Mouse (Mus musculus) midbrain, embryonic 16.5 days (tissue): Measurements from ENCODE around the gene H2-Eb2. TPM values are rescaled to one million over a fixed set of nuclear protein-coding genes. Genes with fewer than 3 reads are reported as not detected.

Experiments used
- ATAC-seq: fragments of 200-750 bp; cut with Nextera tagmentation; 2 replicates; pipeline ENCODE4 v1.8.0; 2017; ENCODE audit warnings: moderate TSS enrichment
- H3K27ac ChIP-seq: fragments of 300-500 bp; sonication (generic); 2 replicates; pipeline ENCODE4 v1.5.1; 2014; ENCODE audit warnings: mild to moderate bottlenecking, low read length, mixed read lengths
- H3K27me3 ChIP-seq: fragments of 300-500 bp; sonication (generic); 2 replicates; pipeline ENCODE4 v1.6.1; 2014; ENCODE audit warnings: low read depth, low read length, mixed read lengths; ENCODE audit not compliant: control insufficient read depth, insufficient read depth
- H3K36me3 ChIP-seq: fragments of 300-500 bp; sonication (generic); 2 replicates; pipeline ENCODE4 v1.6.1; 2014; ENCODE audit warnings: mild to moderate bottlenecking, low read length, moderate library complexity, mixed read lengths; ENCODE audit not compliant: control insufficient read depth, insufficient read depth
- H3K4me1 ChIP-seq: fragments of 300-500 bp; sonication (generic); 2 replicates; pipeline ENCODE4 v1.6.1; 2014; ENCODE audit warnings: mild to moderate bottlenecking, low read length, mixed read lengths; ENCODE audit not compliant: control insufficient read depth, insufficient read depth
- H3K4me2 ChIP-seq: fragments of 300-500 bp; sonication (generic); 2 replicates; pipeline ENCODE4 v1.6.1; 2014; ENCODE audit warnings: mild to moderate bottlenecking, low read length, mixed read lengths
- H3K4me3 ChIP-seq: fragments of 300-500 bp; sonication (generic); 2 replicates; pipeline ENCODE4 v1.5.1; 2014; ENCODE audit warnings: low read depth, mild to moderate bottlenecking, low read length, moderate library complexity, mixed read lengths
- H3K9ac ChIP-seq: fragments of 300-500 bp; sonication (generic); 2 replicates; pipeline ENCODE4 v1.6.1; 2014; ENCODE audit warnings: low read depth, low read length, mixed read lengths
- H3K9me3 ChIP-seq: fragments of 300-500 bp; sonication (generic); replicated peaks from 2 replicates; pipeline ENCODE4 v1.6.1; 2014; ENCODE audit warnings: mild to moderate bottlenecking, low read length, mixed read lengths; ENCODE audit not compliant: control insufficient read depth, poor library complexity, severe bottlenecking
- WGBS: fragments of 180-500 bp; shearing (Covaris S2); extraction: QIAGEN DNeasy Blood & Tissue Kit; methylation state at CpG from one replicate; pipeline ENCODE4 v1.1.7; 2014; 5-methylcytosine and 5-hydroxymethylcytosine counted together
- polyA plus RNA-seq: library from polyadenylated mRNA; unstranded; fragments of >200 nt; fragmentation: Nextera tagmentation; extraction: Ambion mirVana; gene quantifications from 2 replicates; pipeline ENCODE4 v1.2.1, GENCODE M21; 2015

Gene H2-Eb2
- polyA plus RNA-seq, 1 experiment from 2014 or later: 0.09 TPM

DNA sequence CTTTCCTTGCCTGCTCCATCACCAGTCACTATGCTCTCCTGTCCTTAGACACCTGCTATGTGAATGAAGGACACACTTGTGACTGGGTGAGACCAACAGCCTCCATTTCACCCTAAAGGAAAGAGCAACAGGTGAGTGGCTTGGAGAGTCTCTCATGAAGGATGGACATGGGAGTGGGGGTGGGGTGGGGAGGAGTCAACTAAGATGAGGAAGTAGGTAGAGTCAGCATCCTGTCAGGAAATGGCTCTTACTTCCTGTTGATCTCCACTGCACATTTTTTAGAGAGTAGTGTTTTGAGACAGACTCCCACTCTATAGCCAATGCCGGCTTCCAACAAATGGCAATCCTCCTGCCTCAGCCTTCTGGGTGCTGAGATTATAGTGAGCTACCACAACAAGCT, 29.5 kb downstream of the H2-Eb2 start:
- Histone ChIP-seq H3K36me3 (no peaks in the 10 kb centered on the region), H3K4me1 (no peaks in the 10 kb centered on the region), H3K4me2 (no peak overlapping the region), H3K9me3 (no peaks in the 10 kb centered on the region), H3K27me3 (no peaks in the 10 kb centered on the region), H3K9ac (no peak overlapping the region), H3K27ac (no peak overlapping the region), H3K4me3 (no peak overlapping the region)
- WGBS: 91% methylated on average over 1 of the region's 1 CpGs
- ATAC-seq: no peak

DNA sequence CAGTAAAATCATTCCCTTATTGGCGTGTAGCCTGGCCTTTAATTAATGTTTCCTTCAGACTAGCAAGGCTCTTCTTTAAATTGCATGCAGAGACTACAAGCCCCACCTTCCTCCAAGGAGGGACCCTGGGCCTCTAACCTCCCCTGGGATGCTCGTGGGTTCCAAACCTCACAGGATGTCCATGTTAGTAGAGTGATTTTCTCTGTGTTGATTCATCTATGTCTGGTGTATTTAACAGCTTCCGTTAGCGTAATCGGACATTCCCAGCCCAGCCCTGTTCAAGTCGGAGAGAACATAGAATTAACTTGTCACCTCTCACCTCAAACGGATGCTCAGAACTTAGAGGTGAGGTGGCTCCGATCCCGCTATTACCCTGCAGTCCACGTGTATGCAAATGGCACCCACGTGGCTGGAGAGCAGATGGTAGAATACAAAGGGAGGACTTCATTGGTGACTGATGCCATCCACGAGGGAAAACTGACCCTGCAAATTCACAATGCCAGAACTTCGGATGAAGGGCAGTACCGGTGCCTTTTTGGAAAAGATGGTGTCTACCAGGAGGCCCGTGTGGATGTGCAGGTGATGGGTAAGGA, 37.6 kb downstream of the H2-Eb2 start:
- no peaks in the 10 kb centered on the region for H3K4me1 ChIP-seq
- H3K4me2 ChIP-seq: no peak overlapping the region
- H3K27me3 ChIP-seq: no peaks in the 10 kb centered on the region
- H3K27ac ChIP-seq: no peak overlapping the region
- 88% methylated on average over 15 of the region's 15 CpGs for WGBS
- H3K4me3 ChIP-seq: no peak overlapping the region
- H3K9ac ChIP-seq: no peak overlapping the region
- no peak for ATAC-seq
- H3K9me3 ChIP-seq: no peaks in the 10 kb centered on the region
- no peaks in the 10 kb centered on the region for H3K36me3 ChIP-seq

DNA sequence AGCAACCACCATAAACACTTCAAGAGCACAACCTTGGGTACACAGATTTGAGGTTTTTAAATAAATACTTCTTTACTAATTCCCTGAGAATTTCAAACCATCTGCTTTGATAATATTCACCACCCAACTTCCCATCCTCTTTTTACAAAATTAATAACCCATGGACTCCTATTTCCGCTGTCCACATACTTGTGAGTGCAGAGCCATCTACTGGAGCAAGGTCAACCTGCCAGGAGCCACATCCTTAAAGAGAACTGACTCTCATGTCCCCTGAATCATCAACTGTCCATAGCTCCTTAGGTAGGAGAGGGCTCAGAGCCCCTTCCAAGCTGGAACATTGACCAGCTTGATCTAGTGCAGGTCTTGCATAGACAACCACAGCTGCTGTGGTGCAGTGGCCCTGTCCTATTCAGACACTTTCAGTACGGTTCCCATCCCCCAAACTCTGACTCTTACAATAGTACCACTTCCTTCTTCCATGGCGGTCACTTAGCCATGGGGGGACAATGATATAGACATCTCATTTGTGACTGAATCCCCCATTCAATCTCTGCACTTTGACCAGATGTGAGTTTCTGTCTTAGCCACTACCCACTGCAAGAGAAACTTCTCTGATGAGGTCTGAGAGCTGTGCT, 38.3 kb downstream of the H2-Eb2 start:
- Histone ChIP-seq H3K27me3 (no peaks in the 10 kb centered on the region), H3K4me2 (no peak overlapping the region), H3K27ac (no peak overlapping the region), H3K9me3 (no peaks in the 10 kb centered on the region), H3K4me1 (no peaks in the 10 kb centered on the region), H3K9ac (no peak overlapping the region), H3K36me3 (no peaks in the 10 kb centered on the region), H3K4me3 (no peak overlapping the region)
- 85% methylated on average over 3 of the region's 3 CpGs for WGBS
- no peak for ATAC-seq

DNA sequence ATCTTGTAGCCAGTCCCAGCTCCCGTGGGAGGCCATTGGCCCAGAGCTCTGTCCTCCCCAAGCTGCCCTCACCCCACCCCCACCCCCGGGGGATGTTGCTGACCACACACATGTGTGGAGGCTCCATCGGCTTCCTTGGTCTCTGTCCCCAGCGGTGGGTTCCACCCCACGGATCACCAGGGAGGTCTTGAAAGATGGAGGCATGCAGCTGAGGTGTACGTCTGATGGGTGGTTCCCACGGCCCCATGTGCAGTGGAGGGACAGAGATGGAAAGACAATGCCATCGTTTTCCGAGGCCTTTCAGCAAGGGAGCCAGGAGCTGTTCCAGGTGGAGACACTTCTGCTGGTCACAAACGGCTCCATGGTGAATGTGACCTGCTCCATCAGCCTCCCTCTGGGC, 39.6 kb downstream of the H2-Eb2 start:
- H3K4me3 ChIP-seq: no peak overlapping the region
- H3K9me3 ChIP-seq: no peaks in the 10 kb centered on the region
- no peak for ATAC-seq
- 79% methylated on average over 10 of the region's 10 CpGs for WGBS
- no peaks in the 10 kb centered on the region for H3K4me1 ChIP-seq
- no peaks in the 10 kb centered on the region for H3K36me3 ChIP-seq
- H3K4me2 ChIP-seq: no peak overlapping the region
- H3K27me3 ChIP-seq: no peaks in the 10 kb centered on the region
- H3K27ac ChIP-seq: no peak overlapping the region
- no peak overlapping the region for H3K9ac ChIP-seq

- H3K4me3 ChIP-seq: no peak overlapping the region
- ATAC-seq: no peak
- no peaks in the 10 kb centered on the region for H3K4me1 ChIP-seq
- H3K9me3 ChIP-seq: no peaks in the 10 kb centered on the region
- H3K4me2 ChIP-seq: no peak overlapping the region
- H3K9ac ChIP-seq: no peak overlapping the region
- no peaks in the 10 kb centered on the region for H3K36me3 ChIP-seq
- no peaks in the 10 kb centered on the region for H3K27me3 ChIP-seq
- no peak overlapping the region for H3K27ac ChIP-seq
- 83% methylated on average over 4 of the region's 4 CpGs for WGBS
Observed at GRCm38 (mm10) chr17:34370563-34370962, 45.1 kb downstream of the H2-Eb2 start.

- Histone ChIP-seq H3K4me2 (no peak overlapping the region), H3K36me3 (no peaks in the 10 kb centered on the region), H3K4me1 (no peaks in the 10 kb centered on the region), H3K4me3 (no peak overlapping the region), H3K9me3 (no peaks in the 10 kb centered on the region), H3K27me3 (no peaks in the 10 kb centered on the region), H3K27ac (no peak overlapping the region), H3K9ac (no peak overlapping the region)
- no peak for ATAC-seq
- 74% methylated on average over 6 of the region's 6 CpGs for WGBS
Observed at GRCm38 (mm10) chr17:34373055-34373709, 47.7 kb downstream of the H2-Eb2 start.

DNA sequence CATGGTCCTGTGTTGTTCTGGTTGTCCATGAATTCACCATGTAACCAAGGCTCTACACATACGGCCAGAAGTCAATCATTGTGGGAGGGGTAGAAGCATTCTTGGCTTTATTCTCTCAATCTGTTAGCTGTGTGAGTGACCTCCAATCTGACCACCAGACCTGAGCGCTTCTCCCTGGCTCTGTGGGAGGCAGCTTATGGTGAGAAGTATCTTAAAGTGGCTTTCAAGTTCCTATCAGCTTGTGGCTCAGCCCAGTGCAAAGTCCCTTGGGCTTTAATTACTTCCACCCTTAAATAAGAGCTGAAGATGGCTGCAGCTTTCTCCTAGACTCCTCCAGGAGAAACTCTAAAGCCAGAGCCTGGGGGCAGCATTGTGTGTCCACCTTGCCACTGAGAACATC, 51.4 kb downstream of the H2-Eb2 start, which contains the start of gene Btnl1:
Btnl1 (plus strand) TSS at position 286 of the 400 bp plus-strand sequence.
- H3K4me2 ChIP-seq: no peak within 1 kb of the TSS
- no peak within 1 kb of the TSS for H3K9ac ChIP-seq
- no peak for ATAC-seq
- no peaks in the 10 kb centered on the region for H3K27me3 ChIP-seq
- no peaks in the 10 kb centered on the region for H3K36me3 ChIP-seq
- no peak within 1 kb of the TSS for H3K27ac ChIP-seq
- H3K4me3 ChIP-seq: no peak within 1 kb of the TSS
- no peaks in the 10 kb centered on the region for H3K4me1 ChIP-seq
- 75% methylated on average over 2 of the region's 2 CpGs for WGBS
- no peaks in the 10 kb centered on the region for H3K9me3 ChIP-seq

DNA sequence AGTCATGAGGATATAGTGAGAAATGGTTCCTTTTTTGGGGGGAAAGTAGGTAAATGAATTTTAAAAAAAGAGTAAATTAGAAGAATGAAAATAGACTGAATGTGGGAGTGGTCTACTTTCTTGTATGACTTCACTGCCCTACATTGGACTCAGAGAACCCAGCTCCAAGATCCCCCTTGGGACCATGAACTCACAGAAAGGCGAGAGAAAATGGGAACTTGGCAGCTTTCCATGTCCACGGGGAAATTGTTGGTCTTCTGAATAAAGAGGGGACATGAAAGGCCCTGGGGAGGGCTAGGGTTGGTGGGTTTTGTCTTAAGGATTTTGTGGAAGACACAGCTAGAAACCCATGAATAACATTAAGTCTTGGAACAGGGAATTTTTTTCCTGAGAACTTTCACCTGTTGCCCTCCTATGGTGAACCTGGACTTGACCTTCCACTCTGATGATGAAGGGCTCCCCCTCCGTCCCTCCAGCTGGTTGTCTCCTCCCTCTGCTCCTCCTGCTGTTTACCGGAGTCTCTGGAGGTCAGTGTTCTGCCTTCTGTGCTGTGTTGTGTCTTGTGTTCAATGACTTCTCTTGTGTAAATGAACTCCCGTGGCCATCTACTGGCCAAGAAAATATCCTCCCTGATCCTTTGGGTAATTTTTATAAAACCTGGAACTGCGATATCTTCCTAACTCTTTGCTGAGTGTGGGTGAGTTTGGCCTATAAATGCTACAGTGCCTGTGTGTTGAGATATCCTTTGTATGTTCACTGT, 52.2 kb downstream of the H2-Eb2 start:
- Histone ChIP-seq H3K36me3 (no peaks in the 10 kb centered on the region), H3K9me3 (no peaks in the 10 kb centered on the region), H3K27ac (no peak overlapping the region), H3K4me2 (no peak overlapping the region), H3K4me3 (no peak overlapping the region), H3K4me1 (no peaks in the 10 kb centered on the region), H3K27me3 (no peaks in the 10 kb centered on the region), H3K9ac (no peak overlapping the region)
- WGBS: 59% methylated on average over 6 of the region's 6 CpGs
- no peak for ATAC-seq

GRCm38 (mm10) chr17:34378716-34379115, 53.3 kb downstream of the H2-Eb2 start:
- no peak for ATAC-seq
- Histone ChIP-seq H3K9ac (no peak overlapping the region), H3K4me3 (no peak overlapping the region), H3K9me3 (no peaks in the 10 kb centered on the region), H3K27ac (no peak overlapping the region), H3K4me1 (no peaks in the 10 kb centered on the region), H3K27me3 (no peaks in the 10 kb centered on the region), H3K36me3 (no peaks in the 10 kb centered on the region), H3K4me2 (no peak overlapping the region)
- WGBS: 71% methylated on average over 2 of the region's 2 CpGs
